Comparison of ENCODE assay signal across 8 mouse cellular contexts in genomic region chr15:100746478-100747120, GRCm38 (mm10). TPM values are rescaled to one million over a fixed set of nuclear protein-coding genes. Genes with fewer than 3 reads are reported as not detected.
DNase-seq lines count a peak whose midpoint lies in the region; ATAC-seq and TF ChIP-seq lines count a peak whose summit lies in the region.

No protein-coding gene starts in this region.

- peak overlapping the region; percentile 29 for H3K4me3 ChIP-seq in heart, embryonic 11.5 days (ENCODE audit: low read depth, low read length)
- H3K4me3 ChIP-seq in embryonic facial prominence, embryonic 10.5 days: peak overlapping the region; percentile 54
- H3K4me3 ChIP-seq in hindbrain, postnatal 0 days (ENCODE audit: low read length): peak overlapping the region; percentile 24
- peak overlapping the region; percentile 52 for H3K4me3 ChIP-seq in midbrain, embryonic 10.5 days

- H3K4me2 ChIP-seq in heart, embryonic 11.5 days: peak overlapping the region; percentile 68
- peak overlapping the region; percentile 54 for H3K4me2 ChIP-seq in hindbrain, postnatal 0 days (ENCODE audit: low read depth, low read length)

- H3K36me3 ChIP-seq in heart, embryonic 11.5 days (ENCODE audit: control insufficient read depth, insufficient read depth, low read length): no peaks in the 10 kb centered on the region
- no peaks in the 10 kb centered on the region for H3K36me3 ChIP-seq in embryonic facial prominence, embryonic 10.5 days (replicated peaks)
- H3K36me3 ChIP-seq in hindbrain, postnatal 0 days (ENCODE audit: insufficient read depth, low read length): no peaks in the 10 kb centered on the region
- no peaks in the 10 kb centered on the region for H3K36me3 ChIP-seq in midbrain, embryonic 10.5 days

- no peak for ATAC-seq in heart, embryonic 11.5 days (replicated peaks; ENCODE audit: insufficient number of reproducible peaks, low FRiP score, low TSS enrichment)
- ATAC-seq in hindbrain, postnatal 0 days: 0 out of 2 replicates have a peak, but pooled peaks have one; percentile 47
- no peak for ATAC-seq in activated CD4-positive, CD25-positive, alpha-beta regulatory T cell, adult 4 months

- H3K9me3 ChIP-seq in heart, embryonic 11.5 days (replicated peaks; ENCODE audit: control insufficient read depth, low read length): no peaks in the 10 kb centered on the region
- no peaks in the 10 kb centered on the region for H3K9me3 ChIP-seq in embryonic facial prominence, embryonic 10.5 days
- no peaks in the 10 kb centered on the region for H3K9me3 ChIP-seq in hindbrain, postnatal 0 days (ENCODE audit: low read length)
- H3K9me3 ChIP-seq in midbrain, embryonic 10.5 days (replicated peaks): no peaks in the 10 kb centered on the region

- TF ChIP-seq CTCF in hindbrain, postnatal 0 days (IDR thresholded peaks at IDR 0.05; ENCODE audit: low read depth): no peak

- intact Hi-C loops in heart, postnatal 10 days (cut with DNase I): no loop called here

- DNase-seq in heart, postnatal 10 days: no peak
- no peak for DNase-seq in embryonic facial prominence, embryonic 10.5 days (ENCODE audit: low spot score)
- no peak for DNase-seq in hindbrain, postnatal 0 days (ENCODE audit: low spot score)
- DNase-seq in midbrain, embryonic 10.5 days (ENCODE audit: low spot score): no peak
- no peak for DNase-seq in right cerebral cortex, postnatal 14 days
- DNase-seq in gastrocnemius, postnatal 4 days (ENCODE audit: low spot score in 2 of 2): no peak

- 21% methylated on average over 6 of the region's 6 CpGs for WGBS in heart, embryonic 11.5 days (ENCODE audit: insufficient replicate concordance)
- WGBS in embryonic facial prominence, embryonic 10.5 days: 41% methylated on average over 6 of the region's 6 CpGs
- WGBS in hindbrain, postnatal 0 days: 34% methylated on average over 6 of the region's 6 CpGs
- WGBS in midbrain, embryonic 10.5 days: 41% methylated on average over 6 of the region's 6 CpGs

- no peaks in the 10 kb centered on the region for H3K27me3 ChIP-seq in heart, embryonic 11.5 days (ENCODE audit: control insufficient read depth, insufficient read depth, low read length)
- H3K27me3 ChIP-seq in embryonic facial prominence, embryonic 10.5 days (replicated peaks; ENCODE audit: low read depth, poor library complexity, severe bottlenecking): peaks cover 16% of the 10 kb centered on the region
- H3K27me3 ChIP-seq in hindbrain, postnatal 0 days (ENCODE audit: insufficient read depth, low read length): no peaks in the 10 kb centered on the region
- peaks cover 21% of the 10 kb centered on the region for H3K27me3 ChIP-seq in midbrain, embryonic 10.5 days (ENCODE audit: low read depth, poor library complexity, severe bottlenecking)

- no peak overlapping the region for H3K9ac ChIP-seq in heart, embryonic 11.5 days (ENCODE audit: low read depth, low read length)
- H3K9ac ChIP-seq in hindbrain, postnatal 0 days (replicated peaks; ENCODE audit: low read length): no peak overlapping the region

- H3K27ac ChIP-seq in heart, embryonic 11.5 days (ENCODE audit: low read depth, low read length): no peak overlapping the region
- no peak overlapping the region for H3K27ac ChIP-seq in embryonic facial prominence, embryonic 10.5 days (replicated peaks)
- no peak overlapping the region for H3K27ac ChIP-seq in hindbrain, postnatal 0 days
- 0 out of 2 replicates have a peak overlapping the region, but pooled peaks have one; percentile 1 for H3K27ac ChIP-seq in midbrain, embryonic 10.5 days (replicated peaks)

- H3K4me1 ChIP-seq in heart, embryonic 11.5 days (ENCODE audit: control insufficient read depth, insufficient read depth, low read length): peaks cover 4% of the 10 kb centered on the region; the same call in 1 of the 2 replicates
- peaks cover 18% of the 10 kb centered on the region for H3K4me1 ChIP-seq in embryonic facial prominence, embryonic 10.5 days
- H3K4me1 ChIP-seq in hindbrain, postnatal 0 days (ENCODE audit: insufficient read depth, low read length): no peaks in the 10 kb centered on the region
- peaks cover 21% of the 10 kb centered on the region for H3K4me1 ChIP-seq in midbrain, embryonic 10.5 days

RNA-seq across cellular contexts. Expression of gene Slc4a8, which starts 14.9 kb away (rescaled TPM):
- 1.9 and 2.0 TPM in 2 replicates for polyA plus RNA-seq in heart, embryonic 11.5 days (2014; fragmentation: Nextera tagmentation; extraction: Ambion mirVana)
- 1 to 10 TPM; 2.6 to 7.8 TPM for total RNA-seq in heart, postnatal 10 days (2021)
- polyA plus RNA-seq in embryonic facial prominence, embryonic 10.5 days (2016; fragmentation: Nextera tagmentation; extraction: Ambion mirVana): 9.0 and 10.2 TPM in 2 replicates
- total RNA-seq in hindbrain, postnatal 0 days (2014; rRNA removed): 25.4 and 33.9 TPM in 2 replicates
- polyA plus RNA-seq in hindbrain, postnatal 0 days (2015; fragmentation: Nextera tagmentation; extraction: Ambion mirVana): 29.8 and 30.7 TPM in 2 replicates
- polyA plus RNA-seq in midbrain, embryonic 10.5 days (2016; fragmentation: Nextera tagmentation; extraction: Ambion mirVana): 8.4 and 10.2 TPM in 2 replicates
- polyA plus RNA-seq in activated CD4-positive, CD25-positive, alpha-beta regulatory T cell, adult 4 months (2017; shearing (Covaris generic)): 10 to 100 TPM in 1 of 2 experiments, 1 to 10 TPM in 1; 8.6 to 10.2 TPM
- total RNA-seq in gastrocnemius, postnatal 4 days (2021): 1 to 10 TPM; 1.5 to 2.3 TPM

RNA-seq across cellular contexts. Expression of gene Galnt6, which starts 17.4 kb away (rescaled TPM):
- 0.11 and 0.17 TPM in 2 replicates for polyA plus RNA-seq in heart, embryonic 11.5 days (2014; fragmentation: Nextera tagmentation; extraction: Ambion mirVana)
- total RNA-seq in heart, postnatal 10 days (2021): 1 to 10 TPM; 1.7 TPM
- 0.05 and 0.16 TPM in 2 replicates for polyA plus RNA-seq in embryonic facial prominence, embryonic 10.5 days (2016; fragmentation: Nextera tagmentation; extraction: Ambion mirVana)
- 0.25 and 0.37 TPM in 2 replicates for total RNA-seq in hindbrain, postnatal 0 days (2014; rRNA removed)
- 0.34 TPM in 2 replicates for polyA plus RNA-seq in hindbrain, postnatal 0 days (2015; fragmentation: Nextera tagmentation; extraction: Ambion mirVana)
- polyA plus RNA-seq in midbrain, embryonic 10.5 days (2016; fragmentation: Nextera tagmentation; extraction: Ambion mirVana): 0.07 and 0.09 TPM in 2 replicates
- polyA plus RNA-seq in activated CD4-positive, CD25-positive, alpha-beta regulatory T cell, adult 4 months (2017; shearing (Covaris generic)): 10 to 100 TPM; 52.5 to 78.9 TPM
- under 1 TPM; 0.80 to 0.96 TPM for total RNA-seq in gastrocnemius, postnatal 4 days (2021)

RNA-seq across cellular contexts. Expression of gene Cela1, which starts 58.9 kb away (rescaled TPM):
- 1.6 and 2.2 TPM in 2 replicates for polyA plus RNA-seq in heart, embryonic 11.5 days (2014; fragmentation: Nextera tagmentation; extraction: Ambion mirVana)
- 1 to 10 TPM in 1 of 2 experiments, under 1 TPM in 1; 0.53 to 1.1 TPM for total RNA-seq in heart, postnatal 10 days (2021)
- polyA plus RNA-seq in embryonic facial prominence, embryonic 10.5 days (2016; fragmentation: Nextera tagmentation; extraction: Ambion mirVana): 1.7 and 2.2 TPM in 2 replicates
- total RNA-seq in hindbrain, postnatal 0 days (2014; rRNA removed): 1.8 and 4.7 TPM in 2 replicates
- polyA plus RNA-seq in hindbrain, postnatal 0 days (2015; fragmentation: Nextera tagmentation; extraction: Ambion mirVana): 2.4 and 3.1 TPM in 2 replicates
- polyA plus RNA-seq in midbrain, embryonic 10.5 days (2016; fragmentation: Nextera tagmentation; extraction: Ambion mirVana): 0.96 and 1.7 TPM in 2 replicates
- polyA plus RNA-seq in activated CD4-positive, CD25-positive, alpha-beta regulatory T cell, adult 4 months (2017; shearing (Covaris generic)): 10 to 100 TPM in 1 of 2 experiments, 1 to 10 TPM in 1; 6.7 to 10.3 TPM
- total RNA-seq in gastrocnemius, postnatal 4 days (2021): under 1 TPM; 0.70 to 0.74 TPM

Comparison
In these comparisons a context has a peak if more than half of its experiments do, and no peak if none do; other contexts are left out.
1. RNA of gene Galnt6, which starts 17.4 kb away (polyA plus RNA-seq): 52.5 to 78.9 TPM in activated CD4-positive, CD25-positive, alpha-beta regulatory T cell, adult 4 months; 0.34 TPM in hindbrain, postnatal 0 days, 0.05 to 0.16 TPM in embryonic facial prominence, embryonic 10.5 days, 0.11 to 0.17 TPM in heart, embryonic 11.5 days and 0.07 to 0.09 TPM in midbrain, embryonic 10.5 days; every median in the first group is over 10 times any median in the second.
2. Peak in every context shown above with its lines, with median percentiles within 50 percentile points of each other: H3K4me3 ChIP-seq.